Mouse (Mus musculus): ENCODE data around the gene Atl3. TPM values are rescaled to one million over a fixed set of nuclear protein-coding genes. Genes with fewer than 3 reads are reported as not detected.

Gene Atl3
- total and polyA plus RNA-seq, 2 experiments from 2014 or later, result 6.3 to 17.1 TPM

DNA sequence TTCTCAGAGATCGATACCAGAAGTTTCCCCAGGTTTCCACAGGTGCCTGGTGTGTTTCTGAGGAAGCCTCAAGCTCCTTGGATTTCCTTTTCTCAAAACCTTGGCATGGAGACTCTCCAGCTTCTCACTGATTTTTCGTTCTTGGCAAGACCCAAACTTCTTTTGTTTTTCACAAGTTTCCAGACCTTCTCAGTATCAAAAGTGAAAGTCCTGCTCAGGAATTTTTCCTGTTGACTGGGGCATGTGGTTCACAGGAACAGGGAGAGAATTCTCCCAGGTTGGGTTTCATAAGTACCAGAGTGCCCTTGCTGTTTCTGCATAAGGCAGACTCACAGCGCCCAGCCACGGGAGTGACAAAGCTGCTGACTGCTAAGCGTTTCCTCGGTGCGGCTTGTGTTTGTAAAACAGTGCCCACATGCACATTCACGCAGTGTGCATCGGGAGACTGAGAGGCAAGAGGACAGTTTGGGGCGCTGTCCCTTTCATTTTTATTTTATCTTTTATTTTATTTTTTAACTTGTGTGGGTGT is 68.8 kb downstream of the Atl3 start:
- ATAC-seq (ENCODE audit: insufficient read depth, low read depth) (no peak), DNase-seq (ENCODE audit: low spot score) (no peak)
- H3K27ac ChIP-seq (ENCODE audit: low read depth), result no peak overlapping the region
- no peaks in the 10 kb centered on the region for H3K27me3 ChIP-seq (ENCODE audit: control insufficient read depth, insufficient read depth, low read length)
- no peaks in the 10 kb centered on the region for H3K9me3 ChIP-seq (replicated peaks; ENCODE audit: control insufficient read depth, low read length)
- no peak overlapping the region for H3K4me3 ChIP-seq (ENCODE audit: low read depth, low read length)
- H3K4me1 ChIP-seq (ENCODE audit: control insufficient read depth, insufficient read depth), result peaks cover 3% of the 10 kb centered on the region; the same call in 1 of the 2 replicates
- H3K9ac ChIP-seq (replicated peaks; ENCODE audit: low read depth, low read length), result no peak overlapping the region
- WGBS, result 72% methylated on average over 10 of the region's 10 CpGs
- TF ChIP-seq EP300 (IDR thresholded peaks at IDR 0.05; ENCODE audit: low read depth), result no peak
- TF ChIP-seq CTCF (IDR thresholded peaks at IDR 0.05; ENCODE audit: low read depth), result no peak
- H3K36me3 ChIP-seq (replicated peaks; ENCODE audit: control insufficient read depth, insufficient read depth, low read length), result no peaks in the 10 kb centered on the region
- H3K4me2 ChIP-seq (ENCODE audit: low read depth, low read length), result no peak overlapping the region

DNA sequence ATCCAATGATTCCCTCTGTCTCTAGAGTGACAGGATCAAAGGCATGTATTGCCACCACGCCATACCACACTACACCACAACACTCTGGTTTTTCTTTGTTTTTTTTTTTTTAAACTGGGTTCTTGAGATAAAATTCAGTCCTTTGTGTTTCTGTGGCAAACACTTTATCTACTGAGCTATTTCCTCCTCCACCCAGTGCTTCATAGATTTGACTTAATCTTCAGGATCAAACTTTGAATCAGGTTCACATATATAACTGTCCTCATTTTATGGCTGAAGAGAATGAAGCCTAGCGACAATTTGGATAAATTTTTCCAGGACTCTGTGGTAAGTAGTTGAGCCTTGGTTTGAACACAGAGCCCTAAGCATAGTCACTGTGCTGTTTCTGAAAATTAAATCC is 69.8 kb downstream of the Atl3 start:
- 87% methylated on average over 2 of the region's 2 CpGs for WGBS
- Histone ChIP-seq H3K27ac (ENCODE audit: low read depth) (no peak overlapping the region), H3K4me3 (ENCODE audit: low read depth, low read length) (no peak overlapping the region), H3K27me3 (ENCODE audit: control insufficient read depth, insufficient read depth, low read length) (no peaks in the 10 kb centered on the region), H3K9ac (replicated peaks; ENCODE audit: low read depth, low read length) (no peak overlapping the region), H3K4me1 (ENCODE audit: control insufficient read depth, insufficient read depth) (peaks cover 3% of the 10 kb centered on the region), H3K9me3 (replicated peaks; ENCODE audit: control insufficient read depth, low read length) (no peaks in the 10 kb centered on the region), H3K36me3 (replicated peaks; ENCODE audit: control insufficient read depth, insufficient read depth, low read length) (no peaks in the 10 kb centered on the region), H3K4me2 (ENCODE audit: low read depth, low read length) (no peak overlapping the region)
- ATAC-seq (ENCODE audit: insufficient read depth, low read depth) (no peak), DNase-seq (ENCODE audit: low spot score) (no peak)
- TF ChIP-seq CTCF (IDR thresholded peaks at IDR 0.05; ENCODE audit: low read depth), result no peak
- TF ChIP-seq EP300 (IDR thresholded peaks at IDR 0.05; ENCODE audit: low read depth), result no peak

DNA sequence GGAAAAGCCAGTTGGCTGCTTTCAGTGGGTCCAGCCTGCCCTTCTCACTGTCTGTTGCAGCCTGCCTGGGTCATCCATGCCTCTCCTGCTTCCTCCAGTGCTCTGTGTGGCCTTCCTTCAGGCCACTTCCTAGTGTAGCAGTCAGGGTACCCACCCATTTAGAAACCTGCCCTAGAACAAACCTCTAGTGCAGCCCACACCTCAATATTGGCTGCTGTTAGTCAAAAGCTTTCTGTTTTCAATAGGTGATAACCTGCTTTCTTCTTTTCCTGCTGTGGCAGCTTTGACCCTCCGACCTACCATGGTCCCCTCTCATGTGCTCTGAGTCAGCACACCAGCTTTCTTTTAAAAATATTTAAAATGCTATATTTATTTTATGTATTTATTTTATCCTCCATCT is 70.6 kb downstream of the Atl3 start:
- TF ChIP-seq EP300 (IDR thresholded peaks at IDR 0.05; ENCODE audit: low read depth) (no peak), CTCF (IDR thresholded peaks at IDR 0.05; ENCODE audit: low read depth) (no peak)
- no peaks in the 10 kb centered on the region for H3K27me3 ChIP-seq (ENCODE audit: control insufficient read depth, insufficient read depth, low read length)
- ATAC-seq (ENCODE audit: insufficient read depth, low read depth) (no peak), DNase-seq (ENCODE audit: low spot score) (no peak)
- H3K4me2 ChIP-seq (ENCODE audit: low read depth, low read length), result no peak overlapping the region
- WGBS, result 86% methylated on average over 1 of the region's 1 CpGs
- H3K9me3 ChIP-seq (replicated peaks; ENCODE audit: control insufficient read depth, low read length), result no peaks in the 10 kb centered on the region
- no peak overlapping the region for H3K4me3 ChIP-seq (ENCODE audit: low read depth, low read length)
- no peaks in the 10 kb centered on the region for H3K36me3 ChIP-seq (replicated peaks; ENCODE audit: control insufficient read depth, insufficient read depth, low read length)
- H3K9ac ChIP-seq (replicated peaks; ENCODE audit: low read depth, low read length), result no peak overlapping the region
- peaks cover 7% of the 10 kb centered on the region for H3K4me1 ChIP-seq (ENCODE audit: control insufficient read depth, insufficient read depth)
- H3K27ac ChIP-seq (ENCODE audit: low read depth), result no peak overlapping the region

- WGBS, result 87% methylated on average over 3 of the region's 3 CpGs
- Histone ChIP-seq H3K9me3 (replicated peaks; ENCODE audit: control insufficient read depth, low read length) (no peaks in the 10 kb centered on the region), H3K4me1 (ENCODE audit: control insufficient read depth, insufficient read depth) (peaks cover 7% of the 10 kb centered on the region), H3K27me3 (ENCODE audit: control insufficient read depth, insufficient read depth, low read length) (no peaks in the 10 kb centered on the region), H3K27ac (ENCODE audit: low read depth) (no peak overlapping the region), H3K36me3 (replicated peaks; ENCODE audit: control insufficient read depth, insufficient read depth, low read length) (no peaks in the 10 kb centered on the region), H3K9ac (replicated peaks; ENCODE audit: low read depth, low read length) (no peak overlapping the region), H3K4me3 (ENCODE audit: low read depth, low read length) (no peak overlapping the region), H3K4me2 (ENCODE audit: low read depth, low read length) (no peak overlapping the region)
- no peak for DNase-seq (ENCODE audit: low spot score)
- ATAC-seq (ENCODE audit: insufficient read depth, low read depth), result no peak
- TF ChIP-seq EP300 (IDR thresholded peaks at IDR 0.05; ENCODE audit: low read depth) (no peak), CTCF (IDR thresholded peaks at IDR 0.05; ENCODE audit: low read depth) (no peak)
Measured at GRCm38 (mm10) chr19:7566826-7567225, 73.0 kb downstream of the Atl3 start.

- DNase-seq (ENCODE audit: low spot score) (no peak), ATAC-seq (ENCODE audit: insufficient read depth, low read depth) (no peak)
- no peak overlapping the region for H3K4me3 ChIP-seq (ENCODE audit: low read depth, low read length)
- peaks cover 7% of the 10 kb centered on the region for H3K4me1 ChIP-seq (ENCODE audit: control insufficient read depth, insufficient read depth)
- no peaks in the 10 kb centered on the region for H3K9me3 ChIP-seq (replicated peaks; ENCODE audit: control insufficient read depth, low read length)
- H3K36me3 ChIP-seq (replicated peaks; ENCODE audit: control insufficient read depth, insufficient read depth, low read length), result no peaks in the 10 kb centered on the region
- H3K27ac ChIP-seq (ENCODE audit: low read depth), result peak overlapping the region; percentile 16; the same call in 1 of the 2 replicates
- H3K4me2 ChIP-seq (ENCODE audit: low read depth, low read length), result no peak overlapping the region
- TF ChIP-seq EP300 (IDR thresholded peaks at IDR 0.05; ENCODE audit: low read depth) (peak; percentile 61; the same call in 1 of the 2 replicates), CTCF (IDR thresholded peaks at IDR 0.05; ENCODE audit: low read depth) (no peak)
- WGBS, result 45% methylated on average over 3 of the region's 3 CpGs
- H3K27me3 ChIP-seq (ENCODE audit: control insufficient read depth, insufficient read depth, low read length), result no peaks in the 10 kb centered on the region
- no peak overlapping the region for H3K9ac ChIP-seq (replicated peaks; ENCODE audit: low read depth, low read length)
Measured at GRCm38 (mm10) chr19:7568364-7568763, 74.5 kb downstream of the Atl3 start.

DNA sequence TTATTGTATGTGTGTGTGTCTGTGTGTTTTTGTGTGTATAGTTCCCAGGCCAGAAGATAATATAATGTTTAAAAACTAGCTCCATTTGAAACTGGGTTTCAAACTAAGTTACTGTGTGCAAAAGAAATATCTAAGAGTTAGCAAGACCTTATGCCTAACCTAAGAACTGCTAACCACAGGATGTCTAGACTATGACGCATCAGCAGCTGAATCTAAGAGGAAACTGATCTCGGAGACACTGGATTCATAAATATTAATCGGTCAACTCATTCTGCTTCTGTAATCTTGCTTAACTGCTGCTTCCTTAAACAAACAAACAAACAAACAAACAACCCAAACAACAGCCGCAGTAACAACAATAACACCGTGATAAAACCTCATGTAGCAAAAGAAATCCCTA is 75.8 kb downstream of the Atl3 start:
- no peak for ATAC-seq (ENCODE audit: insufficient read depth, low read depth)
- H3K9me3 ChIP-seq (replicated peaks; ENCODE audit: control insufficient read depth, low read length), result no peaks in the 10 kb centered on the region

More for the DNA sequence above, 75.8 kb downstream of the Atl3 start:
- Histone ChIP-seq H3K9ac (replicated peaks; ENCODE audit: low read depth, low read length) (no peak overlapping the region), H3K4me3 (ENCODE audit: low read depth, low read length) (no peak overlapping the region), H3K27ac (ENCODE audit: low read depth) (no peak overlapping the region), H3K27me3 (ENCODE audit: control insufficient read depth, insufficient read depth, low read length) (no peaks in the 10 kb centered on the region), H3K36me3 (replicated peaks; ENCODE audit: control insufficient read depth, insufficient read depth, low read length) (peaks cover 8% of the 10 kb centered on the region; the same call in 1 of the 2 replicates), H3K4me2 (ENCODE audit: low read depth, low read length) (no peak overlapping the region), H3K4me1 (ENCODE audit: control insufficient read depth, insufficient read depth) (peaks cover 7% of the 10 kb centered on the region)
- 79% methylated on average over 5 of the region's 5 CpGs for WGBS
- DNase-seq (ENCODE audit: low spot score), result no peak
- no peak for TF ChIP-seq EP300 (IDR thresholded peaks at IDR 0.05; ENCODE audit: low read depth)

Measured in heart, postnatal 0 days (tissue).